Mouse (Mus musculus): ENCODE data around the gene Plac9a.
"Not testable (repeated sequence)": the region's sequence is repeated elsewhere in the genome, so short reads cannot be mapped to it uniquely, and the experiment has no call there.

DNA sequence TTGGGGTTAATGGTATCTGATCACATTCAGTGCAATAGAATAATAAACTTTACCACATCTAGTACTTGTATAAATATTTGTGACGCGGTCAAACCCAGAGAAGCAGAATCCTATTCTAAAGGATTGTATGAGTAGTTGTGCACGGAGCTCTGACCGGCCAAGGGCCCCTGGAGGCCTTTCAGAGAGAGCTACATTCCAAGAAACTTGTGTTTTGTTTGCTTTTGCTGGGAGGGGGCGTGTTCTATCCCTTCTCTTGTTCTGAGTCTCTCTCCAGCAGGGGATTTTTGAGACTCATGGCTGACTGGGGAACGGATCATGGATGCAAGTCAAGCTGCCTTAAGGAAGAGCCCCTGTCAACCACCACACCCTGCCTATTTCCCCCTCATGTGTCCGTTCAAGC is 7.2 kb downstream of the Plac9a start:
- TF ChIP-seq GATA1 (IDR thresholded peaks at IDR 0.05; ENCODE audit: borderline replicate concordance, low read length); FLI1 (IDR thresholded peaks at IDR 0.05; ENCODE audit: low read length): not testable (repeated sequence)

Measured in megakaryocyte, embryonic 14.5 days (primary cell).